Mouse (Mus musculus): ENCODE data around the gene Pik3c2b.

Pik3c2b gene

GRCm38 (mm10) chr1:133100980-133101798, 55.7 kb downstream of the Pik3c2b start:
- DNase-seq: peak; percentile 87

DNA sequence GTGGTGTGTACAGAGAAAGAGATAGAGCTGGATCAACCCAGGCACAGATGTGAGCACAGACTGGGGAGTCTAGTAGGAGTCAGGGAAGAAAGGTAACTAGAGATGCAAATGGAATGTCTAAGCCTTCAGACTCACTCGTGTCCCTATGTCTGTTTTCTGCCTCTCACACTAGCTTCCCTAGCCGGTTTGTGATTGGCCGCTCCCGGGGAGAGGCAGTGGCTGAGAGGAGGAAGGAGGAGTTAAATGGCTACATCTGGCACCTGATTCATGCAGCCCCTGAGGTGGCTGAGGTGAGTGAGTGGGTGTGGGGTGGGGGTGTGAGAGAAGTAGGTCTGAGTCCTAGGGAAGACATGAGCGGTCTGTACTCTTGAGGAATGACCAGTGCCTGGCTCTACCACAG, 56.6 kb downstream of the Pik3c2b start:
- DNase-seq: no peak

DNA sequence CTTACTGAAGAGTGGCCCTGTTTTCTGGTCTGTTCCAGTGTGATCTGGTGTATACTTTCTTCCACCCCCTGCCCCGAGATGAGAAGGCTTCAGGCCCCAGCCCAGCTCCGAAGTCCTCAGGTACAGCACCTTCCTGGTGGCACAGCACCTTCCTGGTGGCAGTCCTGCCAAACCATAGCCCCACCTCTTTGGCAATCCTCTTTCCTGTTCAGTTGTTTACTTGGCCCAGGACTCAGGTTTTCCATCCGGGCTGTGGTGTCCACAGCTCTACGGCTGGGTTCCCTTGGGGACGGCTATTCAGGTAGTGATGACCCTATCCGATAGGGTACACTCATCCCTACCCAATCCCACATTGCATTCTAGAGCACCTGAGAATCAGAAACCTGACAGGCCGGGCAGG, 57.8 kb downstream of the Pik3c2b start:
- no peak for DNase-seq

DNA sequence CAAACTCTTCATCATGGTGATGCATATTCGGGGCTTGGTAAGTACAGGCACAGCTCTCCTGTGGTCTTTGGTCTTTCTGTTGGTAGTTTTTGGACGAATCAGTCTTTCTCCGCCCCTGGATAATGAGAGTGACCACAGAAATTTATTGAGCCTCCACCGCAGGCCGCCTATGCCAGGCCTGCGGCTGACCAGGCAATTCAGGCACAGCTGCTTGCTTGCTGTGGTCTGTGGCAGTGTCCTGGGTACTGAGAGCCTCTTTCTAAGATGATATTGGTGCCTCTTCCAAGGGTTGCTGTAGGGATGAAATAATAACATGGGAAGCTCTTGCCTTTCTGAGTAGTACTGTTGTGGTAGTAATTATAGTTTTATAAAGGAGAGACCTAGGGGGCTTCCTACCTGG, 58.4 kb downstream of the Pik3c2b start:
- no peak for DNase-seq

DNA sequence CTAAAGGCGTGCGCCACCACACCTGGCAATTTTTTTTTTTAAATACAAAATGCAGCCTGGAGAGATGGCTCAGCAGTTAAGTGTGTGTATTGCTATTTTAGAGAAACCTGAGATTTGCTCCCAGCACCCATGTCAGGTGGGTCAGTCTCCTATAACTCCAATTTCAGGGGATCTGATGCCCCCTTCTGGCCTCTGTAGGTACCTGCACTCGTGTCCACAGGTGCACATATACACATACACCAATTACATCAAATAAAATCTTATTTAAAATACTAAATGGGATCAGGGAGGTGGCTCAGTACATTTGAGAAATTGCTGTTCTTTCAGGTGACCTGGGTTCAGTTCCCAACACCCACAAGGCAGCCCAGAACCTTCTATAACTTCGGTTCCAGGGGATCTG, 70.6 kb downstream of the Pik3c2b start:
- no peak for DNase-seq

- DNase-seq: no peak
These were observed 72.7 kb downstream of the Pik3c2b start for GRCm38 (mm10) chr1:133118127-133118526.

GRCm38 (mm10) chr1:133118844-133119243, 73.4 kb downstream of the Pik3c2b start:
- DNase-seq: no peak

GRCm38 (mm10) chr1:133119931-133120712, 74.7 kb downstream of the Pik3c2b start:
- DNase-seq: no peak

DNA sequence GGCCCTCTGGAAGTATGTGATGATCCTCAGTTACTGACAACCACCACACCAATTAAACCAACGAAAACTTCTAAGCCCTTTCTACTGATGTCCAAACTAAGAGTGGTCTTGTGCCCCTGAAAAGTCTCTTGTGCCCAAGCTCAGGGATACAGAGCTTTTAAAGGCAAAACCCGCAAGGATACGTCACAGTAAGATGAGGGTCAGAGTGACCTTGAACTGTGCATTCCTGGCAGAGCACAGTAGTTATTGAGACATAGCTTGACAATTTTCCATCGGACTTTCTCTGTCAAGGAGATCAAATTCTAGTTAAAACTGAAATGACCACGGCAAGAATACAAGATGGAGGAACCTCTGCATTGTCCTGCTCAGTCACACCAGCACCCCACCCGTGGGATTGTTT, 75.8 kb downstream of the Pik3c2b start:
- DNase-seq: no peak

GRCm38 (mm10) chr1:133124137-133124536, 78.7 kb downstream of the Pik3c2b start:
- DNase-seq: no peak

DNA sequence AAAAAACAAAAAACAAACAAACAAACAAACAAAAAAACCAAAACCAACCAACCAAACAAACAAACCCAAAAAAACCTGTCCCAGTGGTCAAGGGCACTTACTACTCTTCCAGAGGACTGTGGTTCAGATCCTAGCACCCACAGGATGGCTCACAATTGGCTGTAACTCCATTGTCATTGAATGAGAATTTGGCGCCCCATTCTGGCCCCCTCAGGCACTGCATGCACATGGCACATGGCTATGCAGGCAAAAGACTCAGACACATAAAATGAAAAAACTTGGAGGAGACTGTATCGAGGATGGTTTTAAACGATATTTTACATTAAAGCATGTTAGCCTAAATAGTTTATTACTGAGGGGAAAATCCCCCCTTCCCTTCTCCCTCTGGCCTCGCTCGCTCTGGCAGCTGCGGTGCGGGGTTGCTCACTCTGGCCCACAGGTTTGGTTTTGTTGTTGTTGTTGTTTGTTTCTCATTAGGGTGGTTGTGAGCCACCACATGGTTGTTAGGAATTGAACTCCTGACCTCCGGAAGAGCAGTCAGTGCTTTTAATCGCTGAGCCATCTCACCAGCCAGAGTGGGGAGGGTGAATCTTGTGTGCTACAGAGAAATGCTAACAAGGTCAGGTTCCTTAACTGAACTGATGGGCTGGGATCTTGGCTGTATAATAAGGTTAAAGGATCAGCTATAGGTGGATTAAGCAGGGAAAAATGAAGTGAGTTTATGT, 80.3 kb downstream of the Pik3c2b start:
- peak; percentile 52 for DNase-seq

- no peak for DNase-seq
These were observed 80.9 kb downstream of the Pik3c2b start for GRCm38 (mm10) chr1:133126365-133126740.

DNA sequence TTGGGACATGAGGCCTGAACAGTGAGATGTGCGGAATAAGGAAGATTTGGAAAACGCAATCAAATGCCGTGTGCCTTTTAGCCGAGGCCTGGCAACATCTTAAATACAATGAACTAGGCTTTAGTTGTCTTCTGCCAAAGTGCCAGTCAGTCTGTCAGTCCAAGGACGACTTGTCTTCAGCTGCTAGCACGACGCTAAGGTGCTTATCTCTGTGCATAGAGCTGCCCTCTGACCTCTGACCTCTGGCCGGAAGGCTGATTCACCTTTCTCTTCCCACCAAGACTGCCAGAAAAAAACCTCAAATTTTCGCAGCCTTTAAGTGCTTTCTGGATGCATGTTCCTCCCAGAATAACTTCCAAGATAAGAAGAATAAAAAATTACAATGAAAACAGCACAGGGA, 81.9 kb downstream of the Pik3c2b start:
- DNase-seq: no peak

DNA sequence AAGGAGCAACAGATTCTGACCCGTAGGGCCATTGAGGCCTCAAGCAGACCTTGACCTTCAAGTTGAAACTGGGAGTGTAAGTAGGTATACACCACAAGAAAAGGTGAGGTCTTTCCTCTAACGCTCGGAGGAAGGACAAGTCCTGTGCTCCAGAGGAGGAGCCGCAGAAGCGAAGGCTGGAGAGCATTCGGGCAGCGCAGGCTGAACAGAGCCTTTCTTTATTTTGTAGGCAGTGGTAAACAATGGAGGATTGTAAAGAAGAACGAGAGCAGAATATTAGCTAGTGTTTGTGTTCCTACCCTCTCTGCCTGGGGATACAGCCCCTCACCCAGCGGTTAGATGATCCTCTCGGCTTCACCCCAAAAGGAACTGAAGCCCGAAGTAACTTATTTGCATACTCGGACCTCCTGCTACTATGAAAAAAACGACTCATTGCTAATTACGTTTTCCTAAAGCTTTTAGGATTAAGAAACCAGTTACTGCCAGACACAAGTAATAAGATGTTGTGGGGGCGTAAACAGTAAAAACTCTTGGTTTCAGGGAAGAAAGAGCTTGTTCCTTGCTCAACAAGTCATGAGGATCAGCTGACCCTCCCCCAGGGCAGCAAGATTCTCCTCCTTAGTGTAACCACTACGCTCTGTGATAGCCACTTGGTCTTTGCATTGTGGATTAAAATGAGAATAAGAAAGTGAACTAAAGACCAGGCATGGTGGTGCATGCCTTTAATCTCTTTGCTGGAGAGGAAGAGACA, 84.2 kb downstream of the Pik3c2b start:
- DNase-seq: no peak

- peak; percentile 94 for DNase-seq
These were observed 85.4 kb downstream of the Pik3c2b start, which contains the start of gene Ppp1r15b for GRCm38 (mm10) chr1:133130638-133131560. TSS of gene Ppp1r15b (plus strand) at chr1:133131143.

DNA sequence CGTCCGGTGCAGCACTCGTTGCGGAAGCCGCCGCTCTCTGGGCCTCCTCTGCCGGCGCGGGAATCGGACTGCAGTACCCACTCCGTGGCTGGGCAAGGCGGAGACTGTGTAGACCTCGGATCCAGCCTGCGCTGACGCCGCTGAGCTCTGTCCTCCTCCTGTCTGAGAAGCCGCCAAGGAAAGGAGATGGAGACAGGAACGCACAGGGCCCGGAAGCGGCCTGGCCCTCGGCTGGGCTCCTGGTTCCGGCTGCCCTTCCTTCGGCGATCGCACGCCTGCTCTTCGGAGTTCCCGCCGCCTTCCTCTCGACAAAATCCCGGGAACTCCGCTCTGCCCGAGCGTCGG, 86.1 kb downstream of the Pik3c2b start:
- DNase-seq: no peak

DNA sequence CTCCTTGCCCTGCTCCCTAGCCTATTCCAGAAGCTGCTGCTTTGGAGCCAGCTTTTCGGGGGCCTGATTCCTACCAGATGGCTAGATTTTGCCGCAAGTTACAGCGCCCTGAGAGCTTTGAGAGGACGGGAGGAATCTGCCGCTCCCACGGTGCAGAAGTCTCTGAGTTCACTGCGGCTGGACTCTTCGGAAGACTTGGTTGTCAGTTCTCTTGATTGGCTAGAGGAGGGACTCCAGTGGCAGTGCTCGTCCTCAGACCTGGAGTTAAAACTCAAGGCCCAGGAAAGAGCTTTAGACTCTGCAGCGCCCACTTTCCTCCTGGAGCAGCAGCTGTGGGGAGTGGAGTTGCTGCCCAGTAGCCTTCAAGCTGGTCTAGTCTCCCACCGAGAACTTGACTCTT, 86.5 kb downstream of the Pik3c2b start:
- DNase-seq: peak; percentile 48

DNA sequence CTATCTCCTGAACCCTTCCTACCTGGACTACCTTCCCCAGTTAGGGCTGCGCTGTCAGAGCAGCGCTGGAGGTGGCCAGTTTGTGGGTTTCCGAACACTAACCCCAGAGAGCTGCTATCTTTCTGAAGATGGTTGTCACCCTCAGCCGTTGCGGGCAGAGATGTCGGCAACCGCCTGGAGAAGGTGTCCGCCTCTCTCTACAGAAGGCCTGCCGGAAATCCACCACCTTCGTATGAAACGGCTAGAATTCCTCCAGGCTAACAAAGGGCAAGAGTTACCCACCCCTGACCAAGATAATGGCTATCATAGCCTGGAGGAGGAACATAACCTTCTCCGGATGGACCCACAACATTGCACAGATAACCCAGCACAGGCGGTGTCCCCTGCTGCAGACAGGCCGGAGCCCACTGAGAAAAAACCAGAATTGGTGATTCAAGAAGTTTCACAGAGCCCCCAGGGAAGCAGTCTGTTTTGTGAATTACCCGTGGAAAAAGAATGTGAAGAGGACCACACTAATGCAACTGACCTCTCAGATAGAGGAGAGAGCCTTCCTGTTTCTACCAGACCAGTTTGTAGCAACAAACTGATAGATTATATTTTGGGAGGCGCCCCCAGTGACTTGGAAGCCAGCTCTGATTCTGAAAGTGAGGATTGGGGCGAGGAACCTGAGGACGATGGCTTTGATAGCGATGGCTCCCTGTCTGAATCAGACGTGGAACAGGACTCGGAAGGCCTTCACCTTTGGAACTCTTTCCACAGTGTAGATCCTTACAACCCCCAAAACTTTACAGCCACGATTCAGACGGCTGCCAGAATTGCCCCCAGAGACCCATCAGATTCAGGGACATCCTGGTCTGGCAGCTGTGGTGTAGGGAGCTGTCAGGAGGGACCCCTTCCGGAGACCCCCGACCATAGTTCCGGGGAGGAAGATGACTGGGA, 87.2 kb downstream of the Pik3c2b start:
- peak; percentile 38 for DNase-seq

GRCm38 (mm10) chr1:133133425-133133824, 88.0 kb downstream of the Pik3c2b start:
- no peak for DNase-seq

- DNase-seq: no peak
These were observed 88.6 kb downstream of the Pik3c2b start for GRCm38 (mm10) chr1:133134071-133134470.

DNA sequence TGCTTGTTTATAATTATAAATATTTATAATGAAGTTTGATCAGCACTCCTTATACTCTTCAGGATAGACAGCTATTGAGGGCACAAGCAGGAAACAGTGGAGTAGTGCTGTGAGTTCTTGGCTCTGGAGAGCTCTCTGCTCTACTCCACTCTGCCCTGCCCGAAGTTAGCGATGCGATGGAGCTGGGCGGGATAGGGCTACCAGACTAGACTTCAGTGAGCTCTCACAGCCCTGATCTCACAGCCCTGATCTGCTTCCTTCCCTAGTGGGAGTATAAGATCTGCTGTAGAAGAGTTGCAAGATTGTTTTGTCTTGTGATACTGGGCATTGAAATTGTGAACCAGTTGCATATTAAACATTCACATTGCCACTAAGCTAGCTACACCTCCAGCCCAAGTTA, 89.4 kb downstream of the Pik3c2b start:
- DNase-seq: no peak

Data from thymus, postnatal 4 days (tissue).